Mouse (Mus musculus) intestine, embryonic 15.5 days (tissue): ENCODE results near the gene Six3. TPM values are rescaled to one million over a fixed set of nuclear protein-coding genes. Genes with fewer than 3 reads are reported as not detected.

Experiments used
- ATAC-seq: fragments of 200-750 bp; cut with Nextera tagmentation; 2 replicates; pipeline ENCODE4 v1.8.0; 2017; ENCODE audit warnings: moderate TSS enrichment, moderate library complexity
- H3K27ac ChIP-seq: fragments of 300-500 bp; sonication (generic); 2 replicates; pipeline ENCODE4 v1.5.1; 2015; ENCODE audit warnings: mild to moderate bottlenecking, inconsistent platforms
- H3K27me3 ChIP-seq: fragments of 300-500 bp; sonication (generic); replicated peaks from 2 replicates; pipeline ENCODE4 v1.6.1; 2015; ENCODE audit warnings: inconsistent platforms
- H3K36me3 ChIP-seq: fragments of 300-500 bp; sonication (generic); 2 replicates; pipeline ENCODE4 v1.6.1; 2015; ENCODE audit warnings: inconsistent platforms
- H3K4me1 ChIP-seq: fragments of 300-500 bp; sonication (generic); replicated peaks from 2 replicates; pipeline ENCODE4 v1.6.1; 2015; ENCODE audit warnings: inconsistent platforms
- H3K4me2 ChIP-seq: fragments of 300-500 bp; sonication (generic); replicated peaks from 2 replicates; pipeline ENCODE4 v1.6.1; 2015; ENCODE audit warnings: mild to moderate bottlenecking, inconsistent platforms
- H3K4me3 ChIP-seq: fragments of 300-500 bp; sonication (generic); replicated peaks from 2 replicates; pipeline ENCODE4 v1.5.1; 2015; ENCODE audit warnings: inconsistent platforms
- H3K9ac ChIP-seq: fragments of 300-500 bp; sonication (generic); 2 replicates; pipeline ENCODE4 v1.6.1; 2015; ENCODE audit warnings: inconsistent platforms
- H3K9me3 ChIP-seq: fragments of 300-500 bp; sonication (generic); 2 replicates; pipeline ENCODE4 v1.6.1; 2016; ENCODE audit warnings: inconsistent platforms
- WGBS: fragments of 180-500 bp; shearing (Covaris S2); methylation state at CpG from one replicate; pipeline ENCODE4 v1.1.7; 2015; 5-methylcytosine and 5-hydroxymethylcytosine counted together
- polyA plus RNA-seq: library from polyadenylated mRNA; unstranded; fragments of >200 nt; fragmentation: Nextera tagmentation; extraction: Ambion mirVana; gene quantifications from 2 replicates; pipeline ENCODE4 v1.2.1, GENCODE M21; 2015

Six3 gene
- polyA plus RNA-seq, 1 experiment from 2014 or later = not detected

GRCm38 (mm10) chr17:85623161-85624050, 10.0 kb downstream of the Six3 start:
- no peak for ATAC-seq

GRCm38 (mm10) chr17:85624051-85624420, 10.6 kb downstream of the Six3 start:
- no peaks in the 10 kb centered on the region for H3K9me3 ChIP-seq
- H3K4me3 ChIP-seq = no peak overlapping the region
- H3K4me2 ChIP-seq = no peak overlapping the region
- no peak overlapping the region for H3K27ac ChIP-seq
- H3K9ac ChIP-seq = no peak overlapping the region
- peaks cover 11% of the 10 kb centered on the region for H3K4me1 ChIP-seq
- no peak for ATAC-seq
- 4% methylated on average over 13 of the region's 13 CpGs for WGBS
- peaks cover 92% of the 10 kb centered on the region for H3K27me3 ChIP-seq
- no peaks in the 10 kb centered on the region for H3K36me3 ChIP-seq

More at GRCm38 (mm10) chr17:85623161-85624050, 10.0 kb downstream of the Six3 start:
- H3K27ac ChIP-seq = no peak overlapping the region
- no peak overlapping the region for H3K9ac ChIP-seq
- 1% methylated on average over 51 of the region's 52 CpGs for WGBS
- no peaks in the 10 kb centered on the region for H3K36me3 ChIP-seq
- H3K4me1 ChIP-seq = peaks cover 11% of the 10 kb centered on the region
- H3K4me2 ChIP-seq = no peak overlapping the region
- no peak overlapping the region for H3K4me3 ChIP-seq
- no peaks in the 10 kb centered on the region for H3K9me3 ChIP-seq
- H3K27me3 ChIP-seq = peaks cover 92% of the 10 kb centered on the region

GRCm38 (mm10) chr17:85624981-85625940, 11.9 kb downstream of the Six3 start:
- H3K27ac ChIP-seq = no peak overlapping the region

GRCm38 (mm10) chr17:85626091-85626860, 12.9 kb downstream of the Six3 start:
- no peak for ATAC-seq
- WGBS = 6% methylated on average over 14 of the region's 14 CpGs

More at GRCm38 (mm10) chr17:85624981-85625940, 11.9 kb downstream of the Six3 start:
- WGBS = 2% methylated on average over 26 of the region's 26 CpGs
- H3K4me1 ChIP-seq = peaks cover 11% of the 10 kb centered on the region
- no peaks in the 10 kb centered on the region for H3K9me3 ChIP-seq
- no peak overlapping the region for H3K9ac ChIP-seq
- H3K4me2 ChIP-seq = no peak overlapping the region
- no peak for ATAC-seq
- peaks cover 90% of the 10 kb centered on the region for H3K27me3 ChIP-seq
- no peak overlapping the region for H3K4me3 ChIP-seq
- H3K36me3 ChIP-seq = no peaks in the 10 kb centered on the region

GRCm38 (mm10) chr17:85627751-85628150, 14.3 kb downstream of the Six3 start:
- H3K9ac ChIP-seq = no peak overlapping the region
- ATAC-seq = no peak
- H3K4me1 ChIP-seq = no peaks in the 10 kb centered on the region
- no peak overlapping the region for H3K4me2 ChIP-seq
- no peak overlapping the region for H3K4me3 ChIP-seq
- H3K9me3 ChIP-seq = no peaks in the 10 kb centered on the region
- WGBS = 37% methylated on average over 5 of the region's 5 CpGs
- peaks cover 92% of the 10 kb centered on the region for H3K27me3 ChIP-seq
- H3K36me3 ChIP-seq = no peaks in the 10 kb centered on the region
- H3K27ac ChIP-seq = no peak overlapping the region

More at GRCm38 (mm10) chr17:85626091-85626860, 12.9 kb downstream of the Six3 start:
- no peaks in the 10 kb centered on the region for H3K9me3 ChIP-seq
- no peak overlapping the region for H3K4me3 ChIP-seq
- H3K27me3 ChIP-seq = peaks cover 92% of the 10 kb centered on the region
- no peak overlapping the region for H3K27ac ChIP-seq
- H3K4me2 ChIP-seq = no peak overlapping the region
- H3K9ac ChIP-seq = no peak overlapping the region
- peaks cover 6% of the 10 kb centered on the region for H3K4me1 ChIP-seq
- H3K36me3 ChIP-seq = no peaks in the 10 kb centered on the region

- Histone ChIP-seq H3K27ac (no peak overlapping the region), H3K4me2 (no peak overlapping the region), H3K9ac (no peak overlapping the region), H3K4me1 (no peaks in the 10 kb centered on the region), H3K9me3 (no peaks in the 10 kb centered on the region), H3K27me3 (peaks cover 83% of the 10 kb centered on the region), H3K36me3 (no peaks in the 10 kb centered on the region), H3K4me3 (no peak overlapping the region)
- ATAC-seq = no peak
- 20% methylated on average over 8 of the region's 8 CpGs for WGBS
These were observed 15.4 kb downstream of the Six3 start for GRCm38 (mm10) chr17:85628811-85629210.

- no peaks in the 10 kb centered on the region for H3K4me1 ChIP-seq
- no peaks in the 10 kb centered on the region for H3K9me3 ChIP-seq
- no peak for ATAC-seq
- no peak overlapping the region for H3K4me2 ChIP-seq
- H3K27ac ChIP-seq = no peak overlapping the region
- no peaks in the 10 kb centered on the region for H3K36me3 ChIP-seq
- 92% methylated on average over 1 of the region's 1 CpGs for WGBS
- H3K27me3 ChIP-seq = peaks cover 86% of the 10 kb centered on the region
- H3K4me3 ChIP-seq = no peak overlapping the region
- no peak overlapping the region for H3K9ac ChIP-seq
These were observed 16.0 kb downstream of the Six3 start for GRCm38 (mm10) chr17:85629396-85629795.

GRCm38 (mm10) chr17:85630296-85631050, 17.1 kb downstream of the Six3 start:
- H3K27ac ChIP-seq = no peak overlapping the region
- H3K9ac ChIP-seq = no peak overlapping the region
- no peaks in the 10 kb centered on the region for H3K36me3 ChIP-seq
- ATAC-seq = no peak
- H3K4me1 ChIP-seq = no peaks in the 10 kb centered on the region
- no peaks in the 10 kb centered on the region for H3K9me3 ChIP-seq
- WGBS = 38% methylated on average over 22 of the region's 22 CpGs
- H3K4me3 ChIP-seq = no peak overlapping the region
- H3K4me2 ChIP-seq = no peak overlapping the region
- peaks cover 79% of the 10 kb centered on the region for H3K27me3 ChIP-seq

GRCm38 (mm10) chr17:85631106-85631505, 17.7 kb downstream of the Six3 start:
- 55% methylated on average over 5 of the region's 5 CpGs for WGBS
- H3K9ac ChIP-seq = no peak overlapping the region
- no peak for ATAC-seq
- no peaks in the 10 kb centered on the region for H3K4me1 ChIP-seq
- no peaks in the 10 kb centered on the region for H3K36me3 ChIP-seq
- H3K27me3 ChIP-seq = peaks cover 73% of the 10 kb centered on the region
- no peak overlapping the region for H3K27ac ChIP-seq
- no peak overlapping the region for H3K4me3 ChIP-seq
- H3K4me2 ChIP-seq = no peak overlapping the region
- H3K9me3 ChIP-seq = no peaks in the 10 kb centered on the region

- H3K27ac ChIP-seq = no peak overlapping the region
- no peaks in the 10 kb centered on the region for H3K4me1 ChIP-seq
- H3K4me3 ChIP-seq = no peak overlapping the region
- H3K27me3 ChIP-seq = peaks cover 57% of the 10 kb centered on the region
- WGBS = 1% methylated on average over 13 of the region's 13 CpGs
- H3K4me2 ChIP-seq = no peak overlapping the region
- ATAC-seq = no peak
- no peaks in the 10 kb centered on the region for H3K36me3 ChIP-seq
- no peaks in the 10 kb centered on the region for H3K9me3 ChIP-seq
- H3K9ac ChIP-seq = no peak overlapping the region
These were observed 20.2 kb downstream of the Six3 start for GRCm38 (mm10) chr17:85633619-85634018.

- ATAC-seq = no peak
- H3K9ac ChIP-seq = no peak overlapping the region
- no peak overlapping the region for H3K4me2 ChIP-seq
- peaks cover 41% of the 10 kb centered on the region for H3K27me3 ChIP-seq
- WGBS = 51% methylated on average over 6 of the region's 6 CpGs
- no peaks in the 10 kb centered on the region for H3K4me1 ChIP-seq
- H3K36me3 ChIP-seq = no peaks in the 10 kb centered on the region
- no peaks in the 10 kb centered on the region for H3K9me3 ChIP-seq
- H3K27ac ChIP-seq = no peak overlapping the region
- no peak overlapping the region for H3K4me3 ChIP-seq
These were observed 24.5 kb downstream of the Six3 start for GRCm38 (mm10) chr17:85637876-85638275.
